Mouse (Mus musculus) midbrain, embryonic 14.5 days (tissue): ENCODE measurements around the gene Tex13b. TPM values are rescaled to one million over a fixed set of nuclear protein-coding genes. Genes with fewer than 3 reads are reported as not detected.

Experiments used
- ATAC-seq: fragments of 200-750 bp; cut with Nextera tagmentation; 2 replicates; pipeline ENCODE4 v1.8.0; 2017; ENCODE audit warnings: moderate number of reproducible peaks, moderate library complexity; ENCODE audit not compliant: low FRiP score, low TSS enrichment
- DNase-seq: peaks from one replicate; pipeline ENCODE4 v3.0.0-alpha.2; 2015
- H3K27ac ChIP-seq: fragments of 300-500 bp; sonication (generic); replicated peaks from 2 replicates; pipeline ENCODE4 v1.5.1; 2014; ENCODE audit warnings: mild to moderate bottlenecking, low read depth, low read length, moderate library complexity
- H3K27me3 ChIP-seq: fragments of 300-500 bp; sonication (generic); 2 replicates; pipeline ENCODE4 v1.6.1; 2014; ENCODE audit warnings: low read length, control low read depth, mixed read lengths; ENCODE audit not compliant: control insufficient read depth, insufficient read depth
- H3K36me3 ChIP-seq: fragments of 300-500 bp; sonication (generic); 2 replicates; pipeline ENCODE4 v1.6.1; 2014; ENCODE audit warnings: low read length, control low read depth; ENCODE audit not compliant: control insufficient read depth, insufficient read depth
- H3K4me1 ChIP-seq: fragments of 300-500 bp; sonication (generic); 2 replicates; pipeline ENCODE4 v1.6.1; 2014; ENCODE audit warnings: mild to moderate bottlenecking, antibody characterized with exemption, low read length, control low read depth; ENCODE audit not compliant: control insufficient read depth, insufficient read depth
- H3K4me2 ChIP-seq: fragments of 300-500 bp; sonication (generic); 2 replicates; pipeline ENCODE4 v1.6.1; 2014; ENCODE audit warnings: mild to moderate bottlenecking, low read length, moderate library complexity
- H3K4me3 ChIP-seq: fragments of 300-500 bp; sonication (generic); replicated peaks from 2 replicates; pipeline ENCODE4 v1.5.1; 2014; ENCODE audit warnings: low read depth, low read length
- H3K9ac ChIP-seq: fragments of 300-500 bp; sonication (generic); replicated peaks from 2 replicates; pipeline ENCODE4 v1.6.1; 2014; ENCODE audit warnings: mild to moderate bottlenecking, low read length, moderate library complexity
- H3K9me3 ChIP-seq: fragments of 300-500 bp; sonication (generic); 2 replicates; pipeline ENCODE4 v1.6.1; 2016; ENCODE audit warnings: low read length, control low read depth, mixed read lengths; ENCODE audit not compliant: control insufficient read depth
- WGBS: fragments of 180-500 bp; shearing (Covaris S2); extraction: QIAGEN DNeasy Blood & Tissue Kit; methylation state at CpG from one replicate; pipeline ENCODE4 v1.1.7; 2014; 5-methylcytosine and 5-hydroxymethylcytosine counted together
- polyA plus RNA-seq: library from polyadenylated mRNA; unstranded; fragments of >200 nt; fragmentation: Nextera tagmentation; extraction: Ambion mirVana; gene quantifications from 2 replicates; pipeline ENCODE4 v1.2.1, GENCODE M21; 2014

Gene Tex13b
- polyA plus RNA-seq, 1 experiment from 2014 or later, result not detected

GRCm38 (mm10) chrX:140822295-140822694 is 9.1 kb upstream of the Tex13b start:
- 80% methylated on average over 17 of the region's 17 CpGs for WGBS
- Histone ChIP-seq H3K4me3 (no peak overlapping the region), H3K27me3 (no peaks in the 10 kb centered on the region; the same call in 1 of the 2 replicates), H3K36me3 (no peaks in the 10 kb centered on the region), H3K9ac (no peak overlapping the region), H3K4me1 (no peaks in the 10 kb centered on the region), H3K9me3 (no peaks in the 10 kb centered on the region), H3K4me2 (no peak overlapping the region), H3K27ac (no peak overlapping the region)
- no peak for DNase-seq
- no peak for ATAC-seq

- no peak overlapping the region for H3K4me3 ChIP-seq
- H3K36me3 ChIP-seq, result no peaks in the 10 kb centered on the region
- H3K4me2 ChIP-seq, result no peak overlapping the region
- 78% methylated on average over 2 of the region's 2 CpGs for WGBS
- H3K4me1 ChIP-seq, result no peaks in the 10 kb centered on the region
- H3K9me3 ChIP-seq, result no peaks in the 10 kb centered on the region
- no peak for DNase-seq
- no peak overlapping the region for H3K9ac ChIP-seq
- H3K27ac ChIP-seq, result no peak overlapping the region
- no peaks in the 10 kb centered on the region for H3K27me3 ChIP-seq
- ATAC-seq, result peak; percentile 37; the same call in 1 of the 2 replicates
These were observed 7.9 kb downstream of the Tex13b start for GRCm38 (mm10) chrX:140805340-140805739.

GRCm38 (mm10) chrX:140769794-140770193 is 43.4 kb downstream of the Tex13b start:
- 89% methylated on average over 1 of the region's 1 CpGs for WGBS
- Histone ChIP-seq H3K4me1 (no peaks in the 10 kb centered on the region), H3K27me3 (0 out of 2 replicates have a peak, but pooled peaks cover 3% of the 10 kb centered on the region), H3K9ac (no peak overlapping the region), H3K9me3 (no peaks in the 10 kb centered on the region), H3K36me3 (no peaks in the 10 kb centered on the region), H3K27ac (no peak overlapping the region), H3K4me3 (no peak overlapping the region), H3K4me2 (no peak overlapping the region)
- ATAC-seq, result no peak
- DNase-seq, result no peak

Other genes with a start within 250 kb of the Tex13b start
- 106 and 127 TPM in 2 replicates for gene Tsc22d3, start 212.8 kb downstream of the Tex13b start, polyA plus RNA-seq
- gene Mid2, start 148.8 kb downstream of the Tex13b start, polyA plus RNA-seq, result 9.7 and 11.0 TPM in 2 replicates
- 0.11 TPM in 1 of 2 replicates, not detected in the other for gene Vsig1, start 94.2 kb upstream of the Tex13b start, polyA plus RNA-seq
- 42.5 and 47.0 TPM in 2 replicates for gene Psmd10, start 143.3 kb upstream of the Tex13b start, polyA plus RNA-seq
- gene Atg4a, start 143.5 kb upstream of the Tex13b start, polyA plus RNA-seq, result 9.3 and 11.1 TPM in 2 replicates